Mouse (Mus musculus): ENCODE measurements around the gene Prr13.
A peak's percentile ranks its signal among the peaks of the same experiment; 100 is the strongest.

GRCm38 (mm10) chr15:102510590-102511284 lies 51.9 kb downstream of the Prr13 start:
- TF ChIP-seq CHD1 (IDR thresholded peaks at IDR 0.05; ENCODE audit: low read depth, low read length), result no peak
- TF ChIP-seq RAD21 (IDR thresholded peaks at IDR 0.05; ENCODE audit: low read depth, low read length), result no peak
- peak in 1 of 2 experiments; percentile 39; a peak in 1 of 4 replicates for TF ChIP-seq POLR2A (IDR thresholded peaks at IDR 0.05; ENCODE audit: control insufficient read depth in 1 of 2, insufficient read depth in 1 of 2, low read depth in 1 of 2, low read length in 2 of 2, poor library complexity in 1 of 2)
- TF ChIP-seq CTCF (IDR thresholded peaks at IDR 0.05 in 2 of 3, conservative IDR thresholded peaks at IDR 0.05 in 1 of 3; ENCODE audit: control insufficient read depth in 1 of 3, insufficient read depth in 1 of 3, low read depth in 2 of 3, low read length in 3 of 3, poor library complexity in 1 of 3, severe bottlenecking in 1 of 3), result no peak

Data from MEL (cell line).